Mouse (Mus musculus) brown adipose tissue, adult 24 weeks (tissue): ENCODE results near the gene 6030452D12Rik. TPM values are rescaled to one million over a fixed set of nuclear protein-coding genes. Genes with fewer than 3 reads are reported as not detected.

Experiments
- H3K27ac ChIP-seq: fragments of 200-500 bp; replicated peaks from 2 replicates; pipeline ENCODE4 v1.5.1; 2012; ENCODE audit warnings: low read depth, mild to moderate bottlenecking, low read length
- H3K4me1 ChIP-seq: fragments of 200-500 bp; 2 replicates; pipeline ENCODE4 v1.6.1; 2012; ENCODE audit warnings: low read length, mixed read lengths; ENCODE audit not compliant: control insufficient read depth, insufficient read depth, insufficient read length
- H3K4me3 ChIP-seq: fragments of 200-500 bp; 2 replicates; pipeline ENCODE4 v1.5.1; 2012; ENCODE audit warnings: low read depth, mild to moderate bottlenecking, low read length, moderate library complexity; ENCODE audit not compliant: insufficient read depth
- polyA plus RNA-seq: library from polyadenylated mRNA; stranded (reverse); fragments of >200 nt; gene quantifications from 2 replicates; pipeline ENCODE4 v1.2.4, GENCODE M21; 2012; ENCODE audit not compliant: missing spikeins, insufficient read depth, insufficient read length

6030452D12Rik gene
- polyA plus RNA-seq, 1 experiment: not detected

GRCm38 (mm10) chr8:106510365-106510975 lies 10.1 kb downstream of the 6030452D12Rik start, which contains the start of gene Cdh3:
TSS of gene Cdh3 (plus strand) at chr8:106510891.
- Histone ChIP-seq H3K4me3 (peak within 1 kb of the TSS; percentile 26), H3K27ac (no peak within 1 kb of the TSS), H3K4me1 (peaks cover 9% of the 10 kb centered on the region; the same call in 1 of the 2 replicates)

GRCm38 (mm10) chr8:106511065-106511501 lies 10.8 kb downstream of the 6030452D12Rik start:
- H3K27ac ChIP-seq: no peak overlapping the region
- 0 out of 2 replicates have a peak overlapping the region, but pooled peaks have one; percentile 17 for H3K4me3 ChIP-seq

GRCm38 (mm10) chr8:106511531-106512041 lies 11.3 kb downstream of the 6030452D12Rik start:
- no peak overlapping the region for H3K27ac ChIP-seq
- peaks cover 9% of the 10 kb centered on the region; the same call in 1 of the 2 replicates for H3K4me1 ChIP-seq
- H3K4me3 ChIP-seq: peak overlapping the region; percentile 17; the same call in 1 of the 2 replicates

More at GRCm38 (mm10) chr8:106511065-106511501, 10.8 kb downstream of the 6030452D12Rik start:
- H3K4me1 ChIP-seq: peaks cover 9% of the 10 kb centered on the region; the same call in 1 of the 2 replicates

DNA sequence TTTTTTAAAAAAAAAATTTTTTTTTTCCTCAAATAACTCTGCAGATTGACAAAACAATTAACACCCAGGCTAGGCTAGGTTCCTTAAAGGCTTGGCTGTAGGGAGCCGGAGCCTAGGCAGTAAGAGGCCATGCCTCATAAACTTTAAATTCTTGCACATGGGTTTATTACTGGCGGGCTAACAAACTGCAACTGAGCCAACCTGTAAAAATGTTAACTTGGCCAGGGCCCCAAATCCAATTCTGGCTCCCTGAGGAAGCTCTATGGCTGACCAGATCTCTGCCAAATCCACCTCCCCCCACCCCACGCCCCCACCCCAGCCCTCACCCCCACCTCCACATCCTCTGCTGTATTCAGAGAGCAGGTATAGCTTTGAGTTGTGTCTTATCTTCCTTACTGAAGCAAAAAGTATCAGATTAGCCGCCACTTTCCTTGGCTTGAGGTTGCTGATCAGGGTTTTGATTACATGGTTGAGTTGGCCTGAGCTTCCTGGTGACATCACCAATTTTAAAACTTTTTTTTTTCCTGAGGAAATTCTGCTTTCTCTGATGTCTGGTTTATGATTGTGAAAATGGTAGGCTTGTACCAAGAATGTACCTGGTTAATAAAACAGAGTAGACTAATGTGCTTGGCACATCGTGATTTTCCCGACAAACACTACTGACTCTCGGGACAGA lies 12.3 kb downstream of the 6030452D12Rik start:
- no peak overlapping the region for H3K4me3 ChIP-seq
- H3K27ac ChIP-seq: no peak overlapping the region
- H3K4me1 ChIP-seq: peaks cover 9% of the 10 kb centered on the region; the same call in 1 of the 2 replicates

GRCm38 (mm10) chr8:106515946-106516479 lies 15.7 kb downstream of the 6030452D12Rik start:
- Histone ChIP-seq H3K4me3 (no peak overlapping the region), H3K27ac (no peak overlapping the region)

GRCm38 (mm10) chr8:106516581-106516980 lies 16.3 kb downstream of the 6030452D12Rik start:
- peaks cover 2% of the 10 kb centered on the region; the same call in 1 of the 2 replicates for H3K4me1 ChIP-seq
- no peak overlapping the region for H3K4me3 ChIP-seq
- H3K27ac ChIP-seq: no peak overlapping the region

More at GRCm38 (mm10) chr8:106515946-106516479, 15.7 kb downstream of the 6030452D12Rik start:
- H3K4me1 ChIP-seq: peaks cover 7% of the 10 kb centered on the region; the same call in 1 of the 2 replicates

- Histone ChIP-seq H3K4me3 (no peak overlapping the region), H3K4me1 (no peaks in the 10 kb centered on the region), H3K27ac (no peak overlapping the region)
Observed at GRCm38 (mm10) chr8:106518763-106519162, 18.4 kb downstream of the 6030452D12Rik start.

- no peak overlapping the region for H3K4me3 ChIP-seq
- H3K4me1 ChIP-seq: no peaks in the 10 kb centered on the region
- no peak overlapping the region for H3K27ac ChIP-seq
Observed at GRCm38 (mm10) chr8:106520578-106520977, 20.3 kb downstream of the 6030452D12Rik start.

GRCm38 (mm10) chr8:106521845-106522244 lies 21.5 kb downstream of the 6030452D12Rik start:
- Histone ChIP-seq H3K4me3 (no peak overlapping the region), H3K4me1 (no peaks in the 10 kb centered on the region), H3K27ac (no peak overlapping the region)

DNA sequence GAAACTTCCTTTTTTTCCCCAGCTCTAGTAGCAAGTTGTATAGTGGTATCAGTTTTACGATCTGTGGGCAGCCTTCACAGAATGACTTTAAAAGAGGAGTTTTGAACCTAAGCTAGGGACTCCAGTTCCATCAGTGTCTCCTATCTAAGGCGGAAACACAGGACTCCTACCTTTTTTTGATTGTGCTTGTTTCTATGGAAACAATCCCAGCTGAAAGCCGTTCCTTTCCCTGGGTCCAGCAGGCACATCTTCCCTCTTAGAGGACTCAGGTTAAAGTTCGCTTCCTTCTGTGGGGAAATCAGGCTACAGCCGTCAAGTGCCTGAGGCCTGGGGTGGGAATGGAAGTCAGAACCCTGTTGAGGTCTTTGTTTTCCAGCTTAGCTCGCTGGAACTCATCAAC lies 26.4 kb downstream of the 6030452D12Rik start:
- H3K27ac ChIP-seq: no peak overlapping the region
- no peak overlapping the region for H3K4me3 ChIP-seq
- no peaks in the 10 kb centered on the region for H3K4me1 ChIP-seq

DNA sequence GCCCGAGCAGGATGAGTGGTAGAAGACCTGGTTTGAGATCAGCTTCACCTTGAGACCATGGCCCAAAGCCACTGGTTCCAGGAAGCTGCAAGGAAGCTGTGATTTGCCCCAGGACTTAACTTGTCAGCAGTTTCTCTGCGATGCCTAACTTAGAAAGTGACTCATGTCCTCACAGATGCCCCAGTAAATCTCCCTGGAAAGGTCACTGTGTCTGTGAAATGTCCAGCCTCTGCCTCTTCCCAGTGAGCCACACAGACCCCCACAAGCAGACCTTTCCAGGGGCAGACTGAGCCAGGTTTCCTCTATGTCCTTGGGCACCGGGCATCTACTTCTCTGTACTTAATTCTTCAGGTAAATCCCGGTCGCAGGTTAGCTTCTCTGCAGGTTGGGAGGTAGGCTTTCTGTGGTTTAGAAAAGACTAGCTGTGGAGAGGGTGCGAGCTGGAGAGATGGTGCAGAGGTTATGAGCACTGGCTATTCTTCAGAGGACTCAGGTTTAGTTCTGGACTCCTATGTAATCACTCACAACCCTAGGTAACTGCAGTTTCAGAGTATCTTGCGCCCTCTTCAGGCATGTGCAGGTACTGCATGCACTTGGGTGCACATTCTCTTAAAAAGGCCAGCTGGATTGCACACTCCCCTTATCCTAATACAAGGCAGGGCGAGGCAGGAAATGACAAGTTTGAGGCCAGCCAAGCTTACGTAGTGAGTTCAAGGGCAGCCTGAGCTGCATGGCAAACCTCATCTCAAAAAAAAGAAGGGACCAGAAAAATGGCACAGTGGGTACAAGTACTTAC lies 27.1 kb downstream of the 6030452D12Rik start:
- Histone ChIP-seq H3K4me1 (no peaks in the 10 kb centered on the region), H3K27ac (no peak overlapping the region), H3K4me3 (no peak overlapping the region)

DNA sequence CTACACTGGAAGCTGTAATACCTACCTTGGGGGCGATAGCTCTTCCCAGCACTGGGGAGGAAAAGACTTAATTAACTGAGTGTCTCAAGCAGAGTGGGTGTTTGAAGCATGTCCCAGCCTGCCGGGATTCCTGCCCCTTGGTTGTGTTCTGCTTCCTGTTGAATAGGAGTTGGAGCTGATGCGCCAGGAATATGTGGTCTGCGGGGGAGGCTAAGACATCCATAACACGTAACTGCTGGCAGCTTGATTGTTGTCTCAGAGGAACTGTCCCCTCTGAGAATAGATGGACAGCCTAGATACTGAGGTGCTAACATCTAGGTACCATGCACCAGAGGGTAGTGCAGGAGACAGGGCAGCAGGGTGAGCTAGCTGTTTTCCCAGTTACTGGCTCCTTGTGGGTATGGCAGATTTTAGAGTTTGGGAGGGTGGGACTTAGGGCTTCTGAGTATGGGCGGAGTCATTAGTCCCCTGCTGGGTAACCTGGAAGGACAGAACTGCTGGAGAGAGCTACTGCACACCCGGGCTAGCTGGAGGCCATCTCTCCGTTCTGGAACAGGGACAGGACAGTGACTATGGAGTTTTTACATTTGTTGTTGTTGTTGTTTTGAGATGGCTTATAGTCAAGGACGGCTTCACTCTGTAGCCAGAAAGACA lies 28.4 kb downstream of the 6030452D12Rik start:
- H3K27ac ChIP-seq: no peak overlapping the region
- H3K4me3 ChIP-seq: no peak overlapping the region

GRCm38 (mm10) chr8:106529885-106530482 lies 29.7 kb downstream of the 6030452D12Rik start:
- H3K4me3 ChIP-seq: no peak overlapping the region
- no peak overlapping the region for H3K27ac ChIP-seq
- no peaks in the 10 kb centered on the region for H3K4me1 ChIP-seq

More for the DNA sequence above, 28.4 kb downstream of the 6030452D12Rik start:
- H3K4me1 ChIP-seq: no peaks in the 10 kb centered on the region

- no peak overlapping the region for H3K4me3 ChIP-seq
- no peak overlapping the region for H3K27ac ChIP-seq
- no peaks in the 10 kb centered on the region for H3K4me1 ChIP-seq
Observed at GRCm38 (mm10) chr8:106530566-106530965, 30.2 kb downstream of the 6030452D12Rik start.
